Mouse (Mus musculus): ENCODE data around the gene Vtn.
A peak's percentile ranks its signal among the peaks of the same experiment; 100 is the strongest.
"Not testable (repeated sequence)": the region's sequence is repeated elsewhere in the genome, so short reads cannot be mapped to it uniquely, and the experiment has no call there.

Vtn gene

DNA sequence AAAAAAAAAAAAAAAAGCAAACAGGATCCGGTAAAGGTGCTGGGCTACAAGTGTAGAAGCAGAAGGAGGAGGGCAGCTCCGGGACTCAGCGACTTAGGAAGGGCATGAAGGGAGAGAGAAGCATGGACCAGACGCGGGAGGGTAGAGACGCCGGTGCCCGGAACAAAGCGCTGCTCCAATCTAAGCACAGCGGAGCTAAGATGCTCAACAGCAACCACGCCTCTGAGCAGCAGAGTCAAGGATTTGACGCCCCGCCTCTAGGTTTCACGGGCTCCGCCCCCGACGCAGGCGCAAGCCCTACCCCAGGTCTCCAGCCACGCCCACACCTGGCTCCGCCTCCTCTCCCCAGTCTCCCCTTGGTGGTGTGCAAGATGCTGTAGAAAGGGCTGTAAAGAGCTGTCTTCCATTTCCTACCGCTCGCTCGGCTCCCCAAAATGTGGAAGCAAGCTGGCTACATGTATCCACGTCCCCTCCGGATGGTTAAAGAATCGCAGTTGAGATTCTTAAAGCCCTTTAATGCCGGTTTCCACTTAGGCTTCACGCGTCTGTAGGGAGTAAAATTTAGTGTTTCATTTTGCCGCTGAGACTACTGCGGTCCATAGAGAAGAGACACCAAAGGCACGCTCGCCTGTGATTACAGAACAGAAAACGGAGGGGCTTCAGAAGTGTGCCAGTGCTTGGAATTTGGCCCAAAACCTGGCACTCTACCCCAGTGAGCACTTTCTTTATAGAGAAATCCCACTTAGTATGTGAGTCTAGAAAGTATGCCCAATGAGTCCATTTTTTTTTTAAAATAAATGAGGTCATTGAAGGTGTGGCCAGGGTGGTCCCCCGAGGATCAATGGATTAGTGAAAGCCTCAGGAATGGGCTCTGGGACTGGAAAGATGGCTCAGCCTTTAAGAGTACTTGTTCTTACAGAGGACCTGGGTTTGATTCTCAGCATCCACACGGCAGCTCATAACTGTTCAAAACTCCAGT is 1.1 kb upstream of the Vtn start, which contains the start of gene Sarm1:
TSS of gene Sarm1 (minus strand) at position 211 of the 979 bp plus-strand sequence.
- DNase-seq = peak; percentile 95

DNA sequence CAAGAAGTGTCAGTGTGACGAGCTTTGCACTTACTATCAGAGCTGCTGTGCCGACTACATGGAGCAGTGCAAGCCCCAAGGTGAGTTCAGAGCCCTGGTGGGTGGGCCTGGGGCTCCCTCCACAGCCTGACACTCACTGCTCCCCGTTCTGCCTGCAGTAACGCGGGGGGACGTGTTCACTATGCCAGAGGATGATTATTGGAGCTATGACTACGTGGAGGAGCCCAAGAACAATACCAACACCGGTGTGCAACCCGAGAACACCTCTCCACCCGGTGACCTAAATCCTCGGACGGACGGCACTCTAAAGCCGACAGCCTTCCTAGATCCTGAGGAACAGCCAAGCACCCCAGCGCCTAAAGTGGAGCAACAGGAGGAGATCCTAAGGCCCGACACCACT is 652 bp downstream of the Vtn start:
- no peak for DNase-seq

DNA sequence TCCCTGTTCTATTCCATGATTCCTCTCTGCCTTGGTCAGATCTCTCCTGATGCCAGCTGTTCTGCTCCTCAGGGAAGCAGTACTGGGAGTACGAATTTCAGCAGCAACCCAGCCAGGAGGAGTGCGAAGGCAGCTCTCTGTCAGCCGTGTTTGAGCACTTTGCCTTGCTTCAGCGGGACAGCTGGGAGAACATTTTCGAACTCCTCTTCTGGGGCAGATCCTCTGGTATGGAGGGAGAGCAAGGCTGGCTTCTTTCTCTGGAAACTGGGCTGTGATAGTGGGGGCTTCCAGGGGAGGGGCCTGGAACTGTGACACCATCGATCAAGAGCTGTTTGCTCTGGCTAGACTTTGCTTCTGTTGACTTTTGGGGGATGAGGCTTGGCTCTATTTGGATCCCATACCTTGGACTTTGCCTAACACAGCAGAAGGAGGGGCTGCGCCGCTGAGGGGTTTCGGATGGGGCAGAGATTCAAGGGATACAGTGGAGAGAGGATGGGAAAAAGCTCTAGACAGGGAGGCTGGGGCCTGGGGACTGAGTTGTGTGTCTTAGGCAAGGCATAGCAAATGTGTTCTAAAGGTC is 1.8 kb downstream of the Vtn start:
- peak; percentile 35 for DNase-seq

DNA sequence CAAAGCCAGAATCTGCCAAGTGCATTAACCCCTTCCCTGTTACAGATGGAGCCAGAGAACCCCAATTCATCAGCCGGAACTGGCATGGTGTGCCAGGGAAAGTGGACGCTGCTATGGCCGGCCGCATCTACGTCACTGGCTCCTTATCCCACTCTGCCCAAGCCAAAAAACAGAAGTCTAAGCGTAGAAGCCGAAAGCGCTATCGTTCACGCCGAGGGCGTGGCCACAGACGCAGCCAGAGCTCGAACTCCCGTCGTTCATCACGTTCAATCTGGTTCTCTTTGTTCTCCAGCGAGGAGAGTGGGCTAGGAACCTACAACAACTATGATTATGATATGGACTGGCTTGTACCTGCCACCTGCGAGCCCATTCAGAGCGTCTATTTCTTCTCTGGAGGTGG is 2.6 kb downstream of the Vtn start:
- DNase-seq = no peak

DNA sequence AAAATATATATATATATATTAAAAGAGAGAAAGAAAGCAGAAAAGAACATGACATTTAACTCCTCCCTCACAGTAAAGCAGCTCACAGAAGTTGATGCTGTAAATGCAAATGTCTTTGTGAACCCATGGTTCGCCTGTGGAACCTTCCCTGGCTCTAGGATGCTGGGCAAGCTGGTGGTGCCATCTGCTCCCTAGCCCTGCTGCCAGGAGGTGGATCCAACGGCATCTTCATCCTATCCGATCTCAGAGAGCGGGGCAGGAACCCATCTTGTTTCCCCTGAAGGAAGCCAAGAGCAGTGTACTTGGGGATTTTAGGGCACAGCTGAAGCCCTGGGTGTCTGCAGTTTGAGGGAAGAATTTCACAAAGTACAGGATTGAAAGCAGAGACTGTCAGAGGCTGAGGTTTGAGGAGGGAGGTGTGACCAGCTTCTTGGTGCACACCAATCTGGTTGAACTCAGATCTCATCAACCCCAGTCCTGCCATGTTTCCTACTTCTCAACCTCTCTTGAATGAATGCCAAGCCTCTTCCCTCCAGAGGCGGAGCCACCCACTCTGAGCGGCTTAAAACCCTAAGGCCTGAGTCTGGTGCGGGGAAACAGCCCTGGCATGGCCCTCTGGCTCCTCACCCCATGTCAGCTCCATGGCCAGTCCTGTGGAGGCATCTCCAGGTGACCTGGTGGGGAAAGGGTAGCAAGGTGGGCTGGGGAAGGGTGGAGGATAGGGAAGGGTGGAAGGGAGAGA is 4.2 kb downstream of the Vtn start, which contains the start of gene Sebox:
TSS of gene Sebox (plus strand) at position 539 of the 742 bp plus-strand sequence.
- DNase-seq = no peak

DNA sequence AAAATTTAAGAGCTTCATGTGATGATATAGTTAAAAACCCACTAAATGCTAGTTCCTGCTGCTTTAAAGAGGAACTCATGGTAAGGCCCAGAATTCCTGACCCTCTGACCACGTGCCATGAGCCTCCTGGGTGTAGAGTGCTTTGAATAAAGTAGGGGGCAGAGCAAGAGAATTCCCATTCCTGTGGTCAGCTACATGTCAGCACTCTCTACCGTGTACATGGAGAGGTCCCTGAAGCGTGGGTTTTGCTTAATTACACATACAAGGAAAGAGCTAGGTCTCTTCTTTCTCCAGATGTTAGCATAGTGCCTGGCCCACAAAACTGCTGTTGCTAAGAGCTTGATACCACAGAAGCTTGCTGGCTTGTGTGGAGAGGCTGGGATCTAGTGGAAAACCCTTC is 6.5 kb downstream of the Vtn start:
- no peak for DNase-seq

DNA sequence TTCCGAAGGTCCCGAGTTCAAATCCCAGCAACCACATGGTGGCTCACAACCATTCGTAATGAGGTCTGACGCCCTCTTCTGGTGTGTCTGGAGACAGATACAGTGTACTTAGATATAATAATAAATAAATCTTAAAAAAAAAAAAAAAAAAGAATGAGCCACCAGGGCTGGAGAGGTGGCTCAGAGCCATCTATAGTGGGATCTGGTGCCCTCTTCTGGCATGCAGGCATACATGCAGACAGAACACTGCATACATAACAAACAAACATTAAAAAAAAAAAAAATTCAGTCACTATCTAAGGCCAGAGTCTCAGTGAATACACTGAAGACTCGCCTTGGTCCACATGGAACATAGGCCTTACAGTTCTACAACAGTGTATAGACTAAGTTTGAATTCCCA is 10.3 kb downstream of the Vtn start:
- DNase-seq = no peak

DNA sequence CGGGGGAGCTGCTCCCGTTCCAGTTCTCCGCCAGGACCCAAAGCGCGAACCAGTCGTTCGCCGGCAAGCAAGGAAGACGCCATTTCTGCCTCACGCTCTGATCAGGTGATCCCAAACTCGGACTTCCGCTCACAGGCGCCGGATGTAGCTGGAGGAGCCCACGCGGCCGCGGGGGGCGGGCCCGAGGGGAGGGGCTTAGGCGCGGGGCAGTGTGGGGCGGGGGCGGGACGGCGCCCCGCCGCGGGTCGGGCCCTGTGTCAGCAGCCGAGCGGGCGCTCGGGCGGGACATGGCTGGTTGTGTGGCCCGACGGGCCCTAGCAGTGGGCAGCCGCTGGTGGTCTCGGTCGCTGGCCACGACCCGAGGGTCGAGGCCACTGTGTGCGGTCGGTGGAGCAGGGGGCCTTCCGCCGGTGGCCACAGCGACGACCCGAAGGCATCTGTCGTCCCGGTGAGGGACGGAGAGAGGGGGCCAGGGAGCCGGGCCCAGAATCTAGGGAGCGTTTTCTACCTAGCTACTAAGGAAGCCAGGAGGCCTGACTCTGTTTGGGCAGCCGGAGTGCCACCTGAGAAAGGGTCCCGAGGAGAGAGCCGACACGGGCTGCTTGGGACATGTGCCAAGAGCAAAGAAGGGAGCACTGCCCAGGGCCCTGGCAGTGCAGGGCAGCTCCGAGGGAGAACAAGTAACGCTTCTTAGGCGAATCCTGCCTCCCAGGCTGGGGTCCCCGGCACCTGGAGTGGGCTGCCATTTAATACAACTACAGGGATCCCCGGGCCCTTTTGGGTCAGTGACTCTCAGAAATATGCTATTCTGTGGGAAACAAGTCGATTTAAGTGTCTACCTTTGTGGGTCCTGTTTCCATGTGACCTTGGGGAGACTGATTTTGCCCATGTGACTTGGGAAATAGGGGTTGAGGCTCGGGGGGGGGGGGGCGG is 13.4 kb downstream of the Vtn start, which contains the start of the genes Tmem199 and Poldip2:
TSS of gene Tmem199 (minus strand) at position 148 of the 933 bp plus-strand sequence.
TSS of gene Poldip2 (plus strand) at position 169 of the 933 bp plus-strand sequence.
- peak; percentile 92 for DNase-seq

DNA sequence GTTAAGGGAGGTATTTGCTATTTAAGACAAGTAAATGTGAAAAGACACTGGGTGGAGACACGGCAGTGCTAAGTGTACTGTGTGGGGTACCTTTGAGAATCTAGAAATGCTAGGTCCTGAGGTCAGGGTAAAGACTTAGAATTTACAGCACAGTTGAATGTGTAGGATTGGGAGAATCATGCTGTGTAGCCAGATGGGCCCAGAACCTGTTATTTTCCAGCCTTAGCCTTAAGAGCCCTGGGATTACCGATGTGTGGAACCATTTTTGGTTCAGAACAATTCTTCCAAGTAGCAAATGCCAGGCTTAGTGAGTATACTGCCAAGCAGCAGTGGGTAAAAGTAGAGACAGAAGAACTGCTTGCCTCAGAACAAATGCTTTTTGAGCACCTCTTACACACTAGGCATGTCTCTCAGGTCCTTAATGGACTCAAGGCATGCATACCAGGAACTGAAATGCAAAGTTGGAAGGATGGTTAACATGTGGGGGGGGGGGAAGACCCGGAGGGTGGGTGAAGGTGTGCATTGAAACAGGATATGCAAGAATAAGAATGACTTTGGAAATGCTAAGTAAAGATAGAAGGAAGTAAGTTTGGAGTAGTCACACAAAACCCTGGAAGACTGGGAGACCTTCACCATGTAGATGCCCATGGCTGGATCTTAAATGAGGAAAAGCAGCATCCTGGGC is 14.4 kb downstream of the Vtn start:
- no peak for DNase-seq

DNA sequence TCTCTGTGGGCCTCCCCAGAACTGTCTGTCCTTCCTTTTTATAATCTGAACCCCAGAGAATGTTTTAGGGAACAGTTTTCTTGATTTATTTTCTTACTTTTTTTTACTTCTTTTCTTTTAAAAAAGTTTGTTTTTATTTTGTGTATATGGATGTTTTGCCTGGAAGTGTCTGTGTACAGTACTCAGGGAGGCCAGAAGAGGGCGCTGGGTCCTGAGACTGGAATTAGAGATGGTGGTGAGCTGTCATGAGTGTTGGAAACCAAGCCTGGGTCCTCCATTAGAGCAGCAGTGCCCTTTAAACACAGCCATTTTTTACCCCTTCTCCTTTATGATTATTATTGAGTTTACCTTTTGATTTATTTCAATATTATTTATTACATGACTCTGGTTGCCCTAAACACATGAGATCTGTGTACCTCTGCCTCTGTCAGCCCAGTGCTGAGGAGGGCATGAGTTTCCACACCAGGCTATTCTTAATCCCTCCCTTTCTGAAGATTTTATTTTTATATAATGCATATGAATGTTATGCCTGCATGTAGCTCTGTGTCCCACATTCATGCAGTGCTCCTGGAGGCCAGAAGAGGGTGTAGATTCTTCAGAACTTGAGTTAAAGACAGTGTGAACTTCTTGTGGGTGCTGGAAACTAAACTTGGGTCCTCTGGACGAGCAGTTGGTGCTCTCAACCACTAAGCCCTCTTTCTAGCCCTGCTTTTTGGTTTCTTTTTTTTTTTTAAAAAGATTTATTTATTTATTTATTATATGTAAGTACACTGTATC is 16.8 kb downstream of the Vtn start:
- DNase-seq = peak; percentile 39

DNA sequence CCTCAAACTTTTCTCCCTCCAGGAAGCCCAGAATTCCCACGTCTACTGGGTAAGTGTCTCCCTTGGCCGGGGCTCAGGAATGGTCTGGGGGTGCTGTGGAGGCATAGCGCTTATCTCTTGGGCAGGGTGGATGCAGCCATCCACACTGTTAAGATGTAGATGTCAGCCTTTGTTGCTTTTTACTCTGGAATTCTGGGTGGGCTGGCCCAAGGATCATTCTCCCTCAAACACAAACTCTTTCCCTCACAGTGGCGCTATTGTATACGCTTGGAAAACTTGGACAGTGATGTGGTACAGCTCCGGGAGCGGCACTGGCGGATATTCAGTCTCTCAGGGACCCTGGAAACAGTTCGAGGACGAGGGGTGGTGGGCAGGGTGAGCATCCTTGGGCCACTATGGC is 20.0 kb downstream of the Vtn start:
- no peak for DNase-seq

DNA sequence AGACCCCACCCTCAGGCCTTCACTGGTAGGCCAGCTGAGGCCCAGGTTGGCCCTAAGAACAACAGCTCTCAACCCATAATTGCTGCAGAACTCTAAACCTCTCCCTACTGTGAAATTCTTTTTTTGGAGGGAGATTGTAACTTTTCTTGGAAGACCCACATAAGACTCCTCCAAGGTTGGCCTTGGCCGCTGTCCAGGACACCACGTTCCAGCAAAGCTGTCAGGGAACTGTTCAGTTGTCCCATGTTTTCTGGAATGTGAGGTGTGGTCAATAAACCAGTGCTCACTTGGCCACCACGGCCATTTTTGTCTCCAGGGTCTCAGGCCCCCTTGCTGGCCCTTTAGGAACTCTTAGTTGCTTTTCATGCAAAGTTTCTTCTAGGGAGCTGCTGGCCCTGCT is 23.0 kb downstream of the Vtn start:
- no peak for DNase-seq

DNA sequence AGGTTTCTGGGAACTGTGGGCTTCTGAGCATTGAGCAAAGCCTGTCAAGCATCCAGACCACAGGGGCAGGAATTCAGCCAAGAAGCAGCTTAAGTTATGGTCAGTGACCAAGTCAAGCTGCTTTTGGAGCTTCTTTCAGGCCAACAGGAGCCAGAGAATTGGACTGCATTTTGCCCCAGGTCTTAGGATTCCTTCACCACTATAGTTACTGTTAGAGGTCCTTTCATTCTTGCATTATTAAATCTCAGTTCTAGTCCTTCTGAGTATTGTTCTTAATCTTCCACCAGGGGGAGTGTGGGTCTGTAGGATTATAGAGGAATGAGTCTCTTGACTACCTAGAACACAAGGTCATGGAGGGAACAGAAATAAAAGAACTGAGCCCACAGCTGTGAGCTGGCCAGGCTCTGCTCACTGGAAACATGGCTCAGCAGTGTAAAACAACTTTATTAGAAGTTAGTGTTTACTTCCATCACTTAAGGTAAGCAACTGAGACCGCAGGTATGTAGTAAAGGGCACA is 23.6 kb downstream of the Vtn start:
- no peak for DNase-seq

DNA sequence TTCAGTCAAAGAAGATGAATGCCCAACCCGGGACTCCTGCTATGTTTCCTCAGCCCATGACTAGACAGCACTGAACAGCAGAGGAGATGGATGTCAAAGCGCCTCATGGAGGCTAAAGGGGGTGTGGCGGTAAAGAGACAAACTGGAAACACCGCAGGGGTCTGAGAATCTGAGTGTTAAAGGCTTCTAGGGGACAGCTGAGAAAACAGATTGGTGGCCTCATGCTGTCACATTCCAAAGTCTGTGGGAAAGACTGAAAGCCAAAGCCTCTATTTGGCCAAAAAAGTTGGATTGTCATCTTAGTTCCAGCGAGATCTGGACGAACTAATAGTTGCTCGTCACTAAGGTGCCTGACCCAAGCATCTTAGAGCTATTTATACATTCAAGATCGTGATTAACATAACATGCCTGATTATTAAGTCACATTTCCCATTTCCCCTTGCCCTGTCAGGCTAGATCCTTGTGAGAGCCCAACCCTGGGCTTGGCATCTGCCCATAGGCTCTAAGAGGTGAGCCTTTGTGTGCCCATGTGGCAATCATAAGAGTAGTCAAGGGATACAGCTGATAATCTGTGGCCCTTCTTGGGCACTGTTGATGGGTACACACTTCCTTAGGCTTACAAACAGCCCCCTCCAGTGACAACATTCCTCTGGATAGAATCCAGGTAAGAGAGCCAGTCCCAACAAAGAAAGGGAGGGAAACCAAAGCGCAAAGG is 24.5 kb downstream of the Vtn start:
- DNase-seq = no peak

DNA sequence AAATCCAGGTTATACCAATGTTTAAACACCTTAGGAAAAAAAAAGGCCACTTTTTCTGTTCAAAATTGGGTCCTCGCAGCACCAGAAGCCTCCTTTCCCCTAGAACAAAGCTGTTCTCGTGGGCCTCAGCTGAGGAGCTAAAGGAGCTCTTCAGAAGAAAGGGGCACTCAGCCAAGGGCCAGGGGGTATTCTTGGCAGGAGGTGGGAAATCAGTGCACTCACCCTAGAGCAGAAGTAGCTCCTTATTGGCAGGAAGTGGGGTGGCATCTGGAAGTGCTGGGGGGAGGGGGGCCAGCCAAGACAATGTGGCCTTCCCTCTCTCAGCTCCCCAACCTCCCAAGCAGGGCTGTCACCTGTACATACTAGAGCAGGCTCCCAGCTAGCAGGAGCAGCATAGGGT is 25.9 kb downstream of the Vtn start:
- DNase-seq = no peak

DNA sequence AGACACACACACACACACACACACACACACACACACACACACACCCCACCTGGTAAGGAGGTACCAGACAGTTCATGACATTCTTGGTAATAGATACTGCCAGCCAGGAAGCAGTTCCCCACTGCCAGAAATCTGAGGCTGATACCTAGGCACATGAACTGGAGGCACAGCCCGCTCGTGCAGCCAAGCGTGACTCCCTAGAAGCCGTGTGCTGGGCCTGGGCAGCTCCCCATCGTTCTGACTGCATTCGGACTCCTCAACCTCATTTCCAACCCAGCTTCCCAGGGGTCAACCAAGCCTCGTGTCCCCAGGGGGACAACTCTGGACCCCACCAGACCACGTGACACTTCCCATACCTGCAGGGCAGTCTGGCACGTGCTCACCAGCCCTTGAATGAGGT is 29.8 kb downstream of the Vtn start:
- no peak for DNase-seq

DNA sequence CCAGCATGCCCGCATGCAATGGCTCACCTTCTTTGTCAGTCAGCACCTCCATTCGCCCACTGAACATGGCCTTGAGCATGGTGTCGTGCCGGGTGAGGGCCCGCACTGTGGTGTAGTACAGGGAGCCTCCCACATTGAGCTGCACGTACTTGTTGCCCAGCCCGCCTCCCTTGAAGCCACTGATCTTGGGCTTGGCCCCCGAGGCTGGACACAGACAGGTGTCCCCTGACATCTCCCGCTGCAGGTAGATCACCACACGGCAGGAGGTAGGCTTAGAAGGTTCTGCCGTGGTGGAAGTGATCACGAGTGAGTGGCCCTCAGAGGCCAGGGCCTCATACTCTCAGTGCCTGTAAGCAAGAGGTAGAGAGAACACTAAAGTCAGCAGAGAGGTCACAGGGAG is 31.1 kb downstream of the Vtn start:
- DNase-seq = no peak

DNA sequence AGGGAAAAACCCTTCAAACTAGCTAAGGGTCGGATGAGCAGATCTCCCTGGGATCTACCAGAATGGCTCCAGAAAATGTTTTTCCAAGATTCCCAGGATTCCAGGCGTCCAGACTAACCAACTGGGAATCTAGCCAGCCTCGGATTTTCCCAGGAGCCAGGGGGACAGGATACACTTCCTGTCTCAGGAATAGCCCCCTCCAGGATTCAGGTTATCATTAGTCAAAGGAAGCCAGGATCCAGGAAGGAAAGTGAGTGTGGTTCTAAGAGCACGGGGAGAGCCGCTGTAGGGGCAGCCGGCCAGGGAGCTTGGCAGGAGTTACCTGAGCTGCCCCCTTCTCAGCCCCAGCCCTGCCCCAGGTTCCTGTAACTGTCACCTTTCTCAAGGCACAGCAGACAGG is 32.2 kb downstream of the Vtn start:
- DNase-seq = no peak

DNA sequence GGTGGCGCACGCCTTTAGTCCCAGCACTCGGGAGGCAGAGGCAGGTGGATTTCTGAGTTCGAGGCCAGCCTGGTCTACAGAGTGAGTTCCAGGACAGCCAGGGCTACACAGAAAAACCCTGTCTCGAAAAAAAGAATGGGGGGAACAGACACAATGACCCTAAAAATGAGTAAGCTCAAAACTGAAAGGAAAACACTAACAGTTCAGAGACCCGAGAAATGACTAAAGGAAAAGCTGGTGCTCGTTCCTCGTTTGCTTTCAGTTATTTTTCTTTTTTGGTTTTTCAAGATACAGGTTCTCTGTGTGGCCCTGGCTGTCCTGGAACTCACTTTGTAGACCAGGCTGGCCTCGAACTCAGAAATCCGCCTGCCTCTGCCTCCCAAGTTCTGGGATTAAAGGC is 32.6 kb downstream of the Vtn start:
- DNase-seq = not testable (repeated sequence)

DNA sequence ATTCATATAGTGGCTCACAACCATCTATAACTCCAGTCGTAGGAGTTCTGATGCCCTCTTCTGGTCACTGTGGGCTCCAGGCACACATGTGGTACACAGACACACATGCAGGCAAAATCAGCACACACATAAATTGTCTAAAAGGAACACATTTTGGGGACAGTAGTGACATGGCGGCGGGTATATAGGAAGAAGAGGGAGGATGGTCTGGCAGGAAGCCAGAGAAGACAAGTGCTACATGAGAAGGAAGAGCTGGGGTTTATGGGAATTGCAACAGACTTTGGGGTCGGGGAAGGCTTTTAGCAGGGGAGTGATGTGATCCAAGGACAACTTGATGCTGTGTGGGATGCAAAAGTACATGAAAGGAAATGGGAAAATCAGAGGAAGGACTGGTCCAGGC is 35.6 kb downstream of the Vtn start:
- DNase-seq = no peak
